Mouse (Mus musculus): ENCODE measurements around the gene Zfp652. TPM values are rescaled to one million over a fixed set of nuclear protein-coding genes. Genes with fewer than 3 reads are reported as not detected.

The Zfp652 gene
- polyA plus RNA-seq, 1 experiment from 2014 or later = 13.6 TPM

GRCm38 (mm10) chr11:95712085-95712562, 349 bp upstream of the Zfp652 start:
- peak; percentile 65 for DNase-seq
- peak overlapping the region; percentile 95 for H3K4me2 ChIP-seq
- H3K9me3 ChIP-seq (ENCODE audit: low read depth, low read length) = no peaks in the 10 kb centered on the region
- peaks cover 9% of the 10 kb centered on the region for H3K4me1 ChIP-seq (ENCODE audit: insufficient read depth)
- peak overlapping the region; percentile 99 for H3K27ac ChIP-seq (ENCODE audit: low read depth)
- ATAC-seq (ENCODE audit: insufficient read depth) = peak; percentile 22; the same call in 1 of the 2 replicates
- H3K4me3 ChIP-seq (ENCODE audit: low read depth, low read length) = peak overlapping the region; percentile 95
- no peaks in the 10 kb centered on the region for H3K36me3 ChIP-seq (ENCODE audit: insufficient read depth)
- TF ChIP-seq CTCF (IDR thresholded peaks at IDR 0.05; ENCODE audit: low read depth) = no peak
- H3K9ac ChIP-seq = peak overlapping the region; percentile 96; the same call in 1 of the 2 replicates
- no peaks in the 10 kb centered on the region for H3K27me3 ChIP-seq (ENCODE audit: insufficient read depth, low read length)
- 27% methylated on average over 12 of the region's 12 CpGs for WGBS

DNA sequence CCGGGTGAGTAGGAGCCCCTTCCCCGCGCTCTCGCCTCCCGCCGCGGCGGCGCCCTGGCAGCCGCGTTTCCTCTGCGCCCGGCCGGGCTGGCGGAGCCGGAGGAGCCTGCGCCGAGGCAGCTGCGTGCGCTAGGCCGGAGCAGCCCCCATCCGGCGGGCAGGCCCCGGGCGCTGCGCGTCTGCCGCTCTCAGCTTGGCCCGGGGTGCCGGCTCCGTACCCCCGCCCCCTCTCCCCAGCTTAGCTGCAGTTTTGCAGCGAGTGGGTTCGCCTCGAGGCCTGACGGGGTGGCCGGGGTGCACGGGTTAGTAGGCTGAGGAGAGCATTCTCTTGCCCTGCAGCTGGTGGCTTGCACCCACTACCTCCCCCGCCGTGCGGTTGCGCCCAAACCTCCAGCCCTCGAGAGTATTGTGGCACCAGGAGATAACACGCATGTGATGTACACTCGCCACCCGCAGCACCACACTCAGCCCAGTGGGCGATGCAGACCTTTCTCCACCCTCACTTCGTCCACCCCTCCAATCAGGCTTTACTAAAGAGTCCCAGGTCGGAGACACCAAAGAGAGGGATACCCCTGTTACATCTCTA, 845 bp downstream of the Zfp652 start:
- peak overlapping the region; percentile 95 for H3K4me2 ChIP-seq
- ATAC-seq (ENCODE audit: insufficient read depth) = peak; percentile 73
- H3K27me3 ChIP-seq (ENCODE audit: insufficient read depth, low read length) = no peaks in the 10 kb centered on the region
- peak overlapping the region; percentile 99 for H3K27ac ChIP-seq (ENCODE audit: low read depth)
- no peak for TF ChIP-seq CTCF (IDR thresholded peaks at IDR 0.05; ENCODE audit: low read depth)
- H3K9me3 ChIP-seq (ENCODE audit: low read depth, low read length) = no peaks in the 10 kb centered on the region
- no peaks in the 10 kb centered on the region for H3K36me3 ChIP-seq (ENCODE audit: insufficient read depth)
- H3K4me3 ChIP-seq (ENCODE audit: low read depth, low read length) = peak overlapping the region; percentile 95
- peaks cover 9% of the 10 kb centered on the region for H3K4me1 ChIP-seq (ENCODE audit: insufficient read depth)
- WGBS = under 1% methylated on average over 42 of the region's 49 CpGs
- peak; percentile 66 for DNase-seq
- peak overlapping the region; percentile 96 for H3K9ac ChIP-seq

DNA sequence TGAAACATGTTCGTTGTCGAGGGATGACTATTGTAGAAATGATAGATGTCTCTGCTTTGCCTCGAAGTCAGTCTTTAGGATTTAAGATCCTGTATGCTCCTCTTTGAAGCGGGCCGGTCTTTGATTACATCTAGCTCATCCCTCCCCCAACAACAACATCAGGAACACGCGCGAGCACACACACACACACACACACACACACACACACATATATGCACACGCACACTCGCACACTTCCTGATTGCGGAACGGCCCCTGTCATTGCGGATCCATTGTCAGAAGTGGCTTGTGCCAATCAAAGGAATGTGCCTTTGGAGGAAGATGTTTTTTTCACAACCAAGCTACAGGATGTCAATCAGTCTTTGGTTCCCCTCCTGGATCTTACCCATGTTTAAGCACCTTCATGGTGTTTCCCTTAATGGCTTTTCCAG, 1.4 kb downstream of the Zfp652 start:
- no peak for ATAC-seq (ENCODE audit: insufficient read depth)
- Histone ChIP-seq H3K27ac (ENCODE audit: low read depth) (peak overlapping the region; percentile 99; the same call in 1 of the 2 replicates), H3K4me2 (peak overlapping the region; percentile 95), H3K9ac (peak overlapping the region; percentile 96), H3K4me1 (ENCODE audit: insufficient read depth) (peaks cover 9% of the 10 kb centered on the region), H3K4me3 (ENCODE audit: low read depth, low read length) (peak overlapping the region; percentile 95), H3K36me3 (ENCODE audit: insufficient read depth) (no peaks in the 10 kb centered on the region), H3K27me3 (ENCODE audit: insufficient read depth, low read length) (no peaks in the 10 kb centered on the region), H3K9me3 (ENCODE audit: low read depth, low read length) (no peaks in the 10 kb centered on the region)
- peak; percentile 40 for DNase-seq
- 1% methylated on average over 13 of the region's 13 CpGs for WGBS
- TF ChIP-seq CTCF (IDR thresholded peaks at IDR 0.05; ENCODE audit: low read depth) = no peak

DNA sequence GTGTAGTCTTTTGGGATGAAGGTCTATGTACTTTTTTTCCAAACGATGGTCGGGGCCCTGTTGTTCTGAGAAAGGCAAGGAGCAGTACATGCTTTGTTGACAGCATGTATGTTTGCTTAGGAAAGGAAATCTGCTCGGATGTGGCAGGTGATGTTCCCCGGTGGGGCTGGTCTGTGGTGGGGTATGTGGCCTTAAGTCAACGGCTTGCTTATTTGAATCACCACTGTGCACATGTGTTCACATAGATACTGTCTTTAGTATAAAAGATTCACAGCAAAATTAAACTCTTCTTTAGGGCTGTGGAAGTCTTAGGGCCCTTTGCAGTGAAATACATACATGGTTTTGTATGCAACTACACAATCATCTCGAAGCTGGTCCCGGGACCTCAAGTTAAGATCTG, 1.9 kb downstream of the Zfp652 start:
- Histone ChIP-seq H3K4me3 (ENCODE audit: low read depth, low read length) (peak overlapping the region; percentile 95), H3K4me1 (ENCODE audit: insufficient read depth) (peaks cover 9% of the 10 kb centered on the region), H3K9me3 (ENCODE audit: low read depth, low read length) (no peaks in the 10 kb centered on the region), H3K27ac (ENCODE audit: low read depth) (no peak overlapping the region), H3K27me3 (ENCODE audit: insufficient read depth, low read length) (no peaks in the 10 kb centered on the region), H3K9ac (peak overlapping the region; percentile 96), H3K36me3 (ENCODE audit: insufficient read depth) (no peaks in the 10 kb centered on the region), H3K4me2 (peak overlapping the region; percentile 95)
- 23% methylated on average over 7 of the region's 7 CpGs for WGBS
- no peak for TF ChIP-seq CTCF (IDR thresholded peaks at IDR 0.05; ENCODE audit: low read depth)
- DNase-seq (no peak), ATAC-seq (ENCODE audit: insufficient read depth) (no peak)

- Histone ChIP-seq H3K9me3 (ENCODE audit: low read depth, low read length) (no peaks in the 10 kb centered on the region), H3K4me1 (ENCODE audit: insufficient read depth) (peaks cover 9% of the 10 kb centered on the region), H3K9ac (no peak overlapping the region), H3K4me3 (ENCODE audit: low read depth, low read length) (no peak overlapping the region), H3K27me3 (ENCODE audit: insufficient read depth, low read length) (no peaks in the 10 kb centered on the region), H3K27ac (ENCODE audit: low read depth) (no peak overlapping the region), H3K4me2 (no peak overlapping the region), H3K36me3 (ENCODE audit: insufficient read depth) (no peaks in the 10 kb centered on the region)
- 52% methylated on average over 8 of the region's 8 CpGs for WGBS
- ATAC-seq (ENCODE audit: insufficient read depth) (no peak), DNase-seq (no peak)
- no peak for TF ChIP-seq CTCF (IDR thresholded peaks at IDR 0.05; ENCODE audit: low read depth)
Measured at GRCm38 (mm10) chr11:95716136-95716535, 3.7 kb downstream of the Zfp652 start.

DNA sequence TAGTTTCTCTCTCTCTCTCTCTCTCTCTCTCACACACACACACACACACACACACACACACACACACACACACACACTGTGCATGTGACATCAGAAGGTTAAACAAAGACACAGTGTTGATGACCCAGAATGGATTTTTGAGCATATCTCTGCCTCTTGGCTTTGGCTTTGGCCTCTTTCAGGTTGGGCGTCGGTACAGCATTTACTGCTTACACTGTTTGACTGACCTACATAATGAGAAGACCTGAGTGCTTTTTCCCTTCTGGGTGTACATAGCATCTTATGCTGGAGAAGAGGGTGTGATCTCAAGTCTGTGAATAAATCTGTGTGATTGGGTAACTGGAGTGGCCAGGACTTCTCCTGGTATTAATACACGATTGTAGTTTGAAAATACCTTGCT, 6.9 kb downstream of the Zfp652 start:
- Histone ChIP-seq H3K4me1 (ENCODE audit: insufficient read depth) (peaks cover 7% of the 10 kb centered on the region), H3K4me2 (no peak overlapping the region), H3K36me3 (ENCODE audit: insufficient read depth) (no peaks in the 10 kb centered on the region), H3K9me3 (ENCODE audit: low read depth, low read length) (no peaks in the 10 kb centered on the region), H3K27me3 (ENCODE audit: insufficient read depth, low read length) (no peaks in the 10 kb centered on the region), H3K27ac (ENCODE audit: low read depth) (no peak overlapping the region), H3K9ac (no peak overlapping the region), H3K4me3 (ENCODE audit: low read depth, low read length) (no peak overlapping the region)
- no peak for DNase-seq
- 77% methylated on average over 3 of the region's 3 CpGs for WGBS
- TF ChIP-seq CTCF (IDR thresholded peaks at IDR 0.05; ENCODE audit: low read depth) = no peak
- no peak for ATAC-seq (ENCODE audit: insufficient read depth)

GRCm38 (mm10) chr11:95723287-95723686, 10.8 kb downstream of the Zfp652 start, which contains the start of gene B130006D01Rik:
B130006D01Rik (plus strand) TSS chr11:95723587.
- no peak for TF ChIP-seq CTCF (IDR thresholded peaks at IDR 0.05; ENCODE audit: low read depth)
- WGBS = 81% methylated on average over 5 of the region's 5 CpGs

More at GRCm38 (mm10) chr11:95723287-95723686, 10.8 kb downstream of the Zfp652 start, which contains the start of gene B130006D01Rik:
- no peak for DNase-seq
- Histone ChIP-seq H3K4me3 (ENCODE audit: low read depth, low read length) (no peak within 1 kb of the TSS), H3K36me3 (ENCODE audit: insufficient read depth) (no peaks in the 10 kb centered on the region), H3K4me2 (no peak within 1 kb of the TSS), H3K9me3 (ENCODE audit: low read depth, low read length) (no peaks in the 10 kb centered on the region), H3K9ac (no peak within 1 kb of the TSS), H3K4me1 (ENCODE audit: insufficient read depth) (no peaks in the 10 kb centered on the region), H3K27me3 (ENCODE audit: insufficient read depth, low read length) (no peaks in the 10 kb centered on the region), H3K27ac (ENCODE audit: low read depth) (no peak within 1 kb of the TSS)
- no peak for ATAC-seq (ENCODE audit: insufficient read depth)

Data from lung, embryonic 14.5 days (tissue).